Mouse (Mus musculus) liver, embryonic 12.5 days (tissue): Measurements from ENCODE around the gene Ptpro. TPM values are rescaled to one million over a fixed set of nuclear protein-coding genes. Genes with fewer than 3 reads are reported as not detected.

Experiments used
- ATAC-seq: fragments of 200-750 bp; cut with Nextera tagmentation; 2 replicates; pipeline ENCODE4 v1.8.0; 2017; ENCODE audit warnings: moderate number of reproducible peaks, mild to moderate bottlenecking, moderate library complexity
- H3K27ac ChIP-seq: fragments of 300-500 bp; sonication (generic); 2 replicates; pipeline ENCODE4 v1.5.1; 2016; ENCODE audit warnings: mild to moderate bottlenecking
- H3K27me3 ChIP-seq: fragments of 300-500 bp; sonication (generic); replicated peaks from 2 replicates; pipeline ENCODE4 v1.6.1; 2016; ENCODE audit warnings: mild to moderate bottlenecking, moderate library complexity
- H3K36me3 ChIP-seq: fragments of 300-500 bp; sonication (generic); 2 replicates; pipeline ENCODE4 v1.6.1; 2016; ENCODE audit warnings: mild to moderate bottlenecking, moderate library complexity
- H3K4me1 ChIP-seq: fragments of 300-500 bp; sonication (generic); 2 replicates; pipeline ENCODE4 v1.6.1; 2016
- H3K4me2 ChIP-seq: fragments of 300-500 bp; sonication (generic); 2 replicates; pipeline ENCODE4 v1.6.1; 2016; ENCODE audit warnings: mild to moderate bottlenecking, moderate library complexity
- H3K4me3 ChIP-seq: fragments of 300-500 bp; sonication (generic); 2 replicates; pipeline ENCODE4 v1.5.1; 2016; ENCODE audit warnings: mild to moderate bottlenecking, moderate library complexity
- H3K9ac ChIP-seq: fragments of 300-500 bp; sonication (generic); 2 replicates; pipeline ENCODE4 v1.6.1; 2016; ENCODE audit warnings: mild to moderate bottlenecking, moderate library complexity
- H3K9me3 ChIP-seq: fragments of 300-500 bp; sonication (generic); replicated peaks from 2 replicates; pipeline ENCODE4 v1.6.1; 2016; ENCODE audit warnings: mild to moderate bottlenecking, moderate library complexity
- WGBS: fragments of 180-500 bp; shearing (Covaris S2); methylation state at CpG from one replicate; pipeline ENCODE4 v1.1.7; 2016; ENCODE audit not compliant: insufficient replicate concordance; 5-methylcytosine and 5-hydroxymethylcytosine counted together
- polyA plus RNA-seq: library from polyadenylated mRNA; unstranded; fragments of >200 nt; fragmentation: Nextera tagmentation; extraction: Ambion mirVana; gene quantifications from 2 replicates; pipeline ENCODE4 v1.2.1, GENCODE M21; 2016

Gene Ptpro
- polyA plus RNA-seq, 1 experiment from 2014 or later: 0.51 TPM

DNA sequence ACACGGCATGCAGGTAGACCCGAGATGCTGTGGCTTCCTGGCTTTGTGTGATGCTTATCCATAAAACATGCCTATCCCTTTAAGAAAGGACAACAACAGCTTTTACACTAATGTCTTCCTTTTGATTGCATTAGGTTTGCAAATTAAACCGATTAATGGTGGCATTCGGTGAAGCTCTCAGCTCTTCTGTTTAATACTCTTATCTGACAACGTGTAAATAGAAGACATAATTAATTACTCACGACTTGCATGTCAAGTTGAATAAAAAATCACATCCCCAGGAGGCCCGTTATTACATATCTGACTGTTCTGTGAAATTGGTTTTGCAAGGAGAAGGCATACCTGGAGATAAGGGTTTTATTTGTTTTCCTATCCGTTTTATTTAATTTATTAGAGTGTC is 15.9 kb downstream of the Ptpro start:
- ATAC-seq: no peak
- WGBS: 62% methylated on average over 8 of the region's 8 CpGs

DNA sequence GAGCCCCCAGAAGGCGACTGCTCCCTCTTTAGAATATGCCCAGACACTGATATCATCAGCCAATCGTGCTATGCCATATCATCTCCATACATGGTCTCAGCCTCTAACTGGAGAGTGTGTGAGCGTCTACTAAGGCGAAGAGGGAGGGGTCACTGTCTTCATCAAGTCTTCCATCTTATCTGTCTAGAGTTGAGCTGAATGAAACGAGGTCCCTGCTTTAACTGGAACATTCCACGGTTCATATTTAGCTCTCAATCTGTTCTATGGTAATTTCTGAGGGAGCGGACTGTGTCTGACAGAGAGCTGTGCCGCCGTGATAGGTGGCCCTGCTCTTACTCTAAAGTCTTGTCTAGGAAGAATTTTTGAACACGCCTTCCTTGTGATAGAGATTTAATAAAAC is 16.5 kb downstream of the Ptpro start:
- no peaks in the 10 kb centered on the region for H3K4me1 ChIP-seq
- 71% methylated on average over 10 of the region's 10 CpGs for WGBS
- no peak for ATAC-seq
- no peaks in the 10 kb centered on the region for H3K9me3 ChIP-seq
- no peak overlapping the region for H3K27ac ChIP-seq
- H3K4me3 ChIP-seq: no peak overlapping the region
- no peaks in the 10 kb centered on the region for H3K36me3 ChIP-seq
- H3K4me2 ChIP-seq: no peak overlapping the region
- H3K27me3 ChIP-seq: no peaks in the 10 kb centered on the region
- no peak overlapping the region for H3K9ac ChIP-seq

More for the DNA sequence above, 15.9 kb downstream of the Ptpro start:
- H3K36me3 ChIP-seq: no peaks in the 10 kb centered on the region
- H3K27me3 ChIP-seq: no peaks in the 10 kb centered on the region
- H3K4me3 ChIP-seq: no peak overlapping the region
- H3K4me2 ChIP-seq: no peak overlapping the region
- no peaks in the 10 kb centered on the region for H3K4me1 ChIP-seq
- no peaks in the 10 kb centered on the region for H3K9me3 ChIP-seq
- no peak overlapping the region for H3K27ac ChIP-seq
- no peak overlapping the region for H3K9ac ChIP-seq

DNA sequence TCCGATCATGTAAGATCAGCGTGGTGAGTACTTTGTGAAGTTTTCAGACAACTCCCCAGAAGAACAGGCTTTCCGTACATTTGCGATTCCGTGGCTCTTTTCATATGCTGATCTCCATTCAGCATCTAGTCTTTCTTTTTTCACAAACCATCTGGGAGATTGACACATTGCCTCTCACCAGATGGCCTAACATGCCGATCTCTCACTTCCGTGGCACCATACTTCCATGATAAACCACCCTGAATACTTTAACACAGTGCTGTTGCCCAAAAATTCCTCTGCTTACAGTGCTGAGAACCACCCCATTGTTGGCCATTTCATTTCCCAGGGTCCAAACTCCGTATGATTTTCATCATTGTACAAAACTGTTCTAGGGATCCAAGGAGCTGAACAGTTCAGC is 20.4 kb downstream of the Ptpro start:
- no peaks in the 10 kb centered on the region for H3K27me3 ChIP-seq
- ATAC-seq: no peak
- no peak overlapping the region for H3K27ac ChIP-seq
- no peak overlapping the region for H3K4me3 ChIP-seq
- WGBS: 78% methylated on average over 8 of the region's 8 CpGs
- H3K9ac ChIP-seq: no peak overlapping the region
- no peaks in the 10 kb centered on the region for H3K36me3 ChIP-seq
- no peaks in the 10 kb centered on the region for H3K9me3 ChIP-seq
- no peak overlapping the region for H3K4me2 ChIP-seq
- no peaks in the 10 kb centered on the region for H3K4me1 ChIP-seq

DNA sequence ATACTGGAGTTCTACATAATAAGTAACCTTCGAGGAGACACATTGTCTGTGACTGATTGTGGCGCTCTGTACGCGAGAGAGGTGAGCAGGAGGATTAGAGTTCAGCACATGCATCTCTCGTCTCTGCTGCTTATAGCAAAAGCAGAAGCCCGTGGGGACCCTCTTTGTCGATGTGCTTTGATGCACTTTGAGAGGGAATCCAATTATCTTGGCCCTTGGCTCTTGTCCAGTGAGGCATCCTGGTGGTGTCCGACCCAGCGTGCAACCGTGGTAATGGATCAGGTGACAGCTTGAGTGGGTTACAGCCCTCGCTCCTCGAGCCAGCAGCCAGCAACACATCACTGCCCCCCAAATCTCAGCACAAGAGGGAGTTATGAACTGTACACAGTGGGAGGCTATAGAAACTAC is 25.5 kb downstream of the Ptpro start:
- Histone ChIP-seq H3K27me3 (no peaks in the 10 kb centered on the region), H3K4me1 (no peaks in the 10 kb centered on the region), H3K27ac (no peak overlapping the region), H3K4me2 (no peak overlapping the region), H3K4me3 (no peak overlapping the region), H3K9ac (no peak overlapping the region), H3K9me3 (no peaks in the 10 kb centered on the region), H3K36me3 (no peaks in the 10 kb centered on the region)
- ATAC-seq: no peak
- WGBS: 73% methylated on average over 12 of the region's 12 CpGs

DNA sequence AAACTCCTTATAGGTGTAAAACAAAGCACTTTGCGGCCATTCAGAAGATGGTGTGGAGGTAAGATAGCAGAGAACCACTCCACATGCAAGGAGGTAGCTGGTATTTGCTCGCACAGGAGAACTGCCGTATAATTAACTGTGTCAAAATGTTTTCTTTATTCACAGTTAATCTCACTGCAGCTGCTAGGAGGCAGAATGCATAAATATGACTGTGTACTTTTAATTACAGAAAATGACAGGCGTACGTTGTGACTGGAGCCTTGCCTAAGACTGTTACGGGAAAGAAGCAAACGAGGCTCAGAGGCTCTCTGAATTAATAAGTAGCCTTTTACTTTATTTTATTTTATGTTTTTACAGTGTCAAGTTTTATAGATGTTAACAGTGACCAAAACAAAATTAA is 27.5 kb downstream of the Ptpro start:
- no peak overlapping the region for H3K27ac ChIP-seq
- 78% methylated on average over 7 of the region's 7 CpGs for WGBS
- no peaks in the 10 kb centered on the region for H3K36me3 ChIP-seq
- H3K27me3 ChIP-seq: no peaks in the 10 kb centered on the region
- H3K4me1 ChIP-seq: no peaks in the 10 kb centered on the region
- ATAC-seq: no peak
- no peak overlapping the region for H3K4me3 ChIP-seq
- no peak overlapping the region for H3K9ac ChIP-seq
- H3K4me2 ChIP-seq: no peak overlapping the region
- no peaks in the 10 kb centered on the region for H3K9me3 ChIP-seq

DNA sequence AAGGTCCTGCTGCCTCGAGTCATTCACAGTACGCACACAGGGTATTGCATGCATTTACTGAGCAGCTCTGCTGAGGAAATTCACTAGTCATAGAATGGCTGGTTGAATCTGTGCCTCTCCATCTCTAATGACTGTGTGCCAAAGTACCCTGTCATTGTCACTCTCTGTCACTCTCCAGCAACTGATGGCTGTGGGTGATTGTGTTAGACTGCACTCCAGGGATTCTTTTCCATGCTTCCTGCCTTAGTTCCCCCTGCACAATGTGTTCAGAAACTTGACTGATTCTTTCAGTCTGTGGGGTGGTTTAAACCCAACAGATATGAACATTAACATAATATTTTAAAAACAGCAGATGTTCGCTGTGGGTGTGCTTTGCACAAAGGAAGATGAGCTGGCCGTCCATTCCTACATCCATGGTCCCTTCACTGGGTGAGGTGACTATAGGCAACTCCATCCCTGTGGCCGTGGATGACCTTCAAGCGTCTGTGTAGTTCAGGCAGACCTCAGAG is 29.5 kb downstream of the Ptpro start:
- no peaks in the 10 kb centered on the region for H3K27me3 ChIP-seq
- no peak overlapping the region for H3K27ac ChIP-seq
- no peaks in the 10 kb centered on the region for H3K4me1 ChIP-seq
- no peaks in the 10 kb centered on the region for H3K36me3 ChIP-seq
- ATAC-seq: no peak
- H3K9ac ChIP-seq: no peak overlapping the region
- 77% methylated on average over 6 of the region's 6 CpGs for WGBS
- H3K4me2 ChIP-seq: no peak overlapping the region
- no peak overlapping the region for H3K4me3 ChIP-seq
- no peaks in the 10 kb centered on the region for H3K9me3 ChIP-seq

DNA sequence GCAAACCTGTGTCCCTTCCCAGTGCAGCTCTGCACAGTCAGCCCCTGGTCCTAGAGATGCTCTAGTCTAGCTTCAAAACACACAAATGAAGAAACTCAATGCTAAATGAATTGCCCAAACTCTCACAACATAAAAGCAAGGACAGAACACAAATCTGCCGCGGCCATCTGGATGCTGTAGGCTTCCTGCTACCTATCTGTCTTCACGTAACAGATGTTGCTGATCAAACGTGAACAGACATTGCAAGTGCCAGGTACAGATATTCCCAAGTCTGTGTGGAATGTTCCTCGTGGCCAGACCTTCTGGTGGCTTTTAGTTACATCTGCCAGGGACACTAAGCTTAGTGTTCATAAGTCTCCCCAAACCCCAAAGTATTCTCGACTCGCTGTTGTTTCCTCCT is 29.9 kb downstream of the Ptpro start:
- Histone ChIP-seq H3K27ac (no peak overlapping the region), H3K4me1 (no peaks in the 10 kb centered on the region), H3K36me3 (no peaks in the 10 kb centered on the region), H3K4me2 (no peak overlapping the region), H3K4me3 (no peak overlapping the region), H3K9me3 (no peaks in the 10 kb centered on the region), H3K27me3 (no peaks in the 10 kb centered on the region), H3K9ac (no peak overlapping the region)
- no peak for ATAC-seq
- WGBS: 56% methylated on average over 7 of the region's 7 CpGs

DNA sequence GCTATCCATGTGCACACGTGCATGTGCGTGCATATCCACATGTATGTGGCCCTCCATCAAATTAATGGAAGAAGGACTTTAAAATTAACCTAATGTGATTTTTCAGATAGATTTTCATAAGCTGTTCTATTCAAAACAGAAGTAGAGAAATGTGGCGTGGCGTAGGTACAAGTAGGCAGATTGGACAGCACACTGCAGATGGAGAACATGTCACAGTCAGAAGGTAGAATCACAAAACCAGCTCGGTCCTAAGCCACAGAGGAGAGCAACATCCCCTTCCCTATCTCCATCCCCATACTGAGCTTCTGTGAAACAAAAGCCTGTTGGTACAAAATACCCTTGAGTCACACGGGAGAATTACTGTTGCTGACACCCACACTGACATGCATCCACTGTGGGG is 34.3 kb downstream of the Ptpro start:
- ATAC-seq: no peak
- 68% methylated on average over 6 of the region's 6 CpGs for WGBS
- H3K36me3 ChIP-seq: no peaks in the 10 kb centered on the region

DNA sequence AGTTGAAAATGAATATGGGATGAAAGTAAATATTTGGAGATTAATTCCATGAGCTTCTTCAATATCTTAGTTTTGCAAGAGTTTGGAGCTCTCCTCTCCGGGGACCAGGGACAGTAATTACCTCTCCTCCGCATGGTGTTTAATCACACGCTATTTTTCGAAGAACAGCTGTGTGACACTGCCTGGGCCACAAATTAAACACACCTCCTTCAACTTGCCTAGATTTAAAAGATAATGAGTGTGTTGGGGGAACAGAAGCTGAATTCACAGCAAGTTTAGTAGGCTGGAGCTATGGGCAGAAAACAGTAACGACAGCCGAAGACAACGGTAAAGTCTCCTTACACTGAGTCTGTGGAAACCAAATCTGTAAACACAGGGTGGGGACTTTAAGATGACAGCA is 35.7 kb downstream of the Ptpro start:
- no peaks in the 10 kb centered on the region for H3K4me1 ChIP-seq
- no peaks in the 10 kb centered on the region for H3K36me3 ChIP-seq
- H3K9me3 ChIP-seq: no peaks in the 10 kb centered on the region
- no peak for ATAC-seq
- H3K9ac ChIP-seq: no peak overlapping the region
- no peak overlapping the region for H3K27ac ChIP-seq
- no peak overlapping the region for H3K4me2 ChIP-seq
- WGBS: 86% methylated on average over 7 of the region's 7 CpGs
- H3K27me3 ChIP-seq: no peaks in the 10 kb centered on the region
- no peak overlapping the region for H3K4me3 ChIP-seq

More for the DNA sequence above, 34.3 kb downstream of the Ptpro start:
- Histone ChIP-seq H3K4me1 (no peaks in the 10 kb centered on the region), H3K9me3 (no peaks in the 10 kb centered on the region), H3K9ac (no peak overlapping the region), H3K4me3 (no peak overlapping the region), H3K27me3 (no peaks in the 10 kb centered on the region), H3K27ac (no peak overlapping the region), H3K4me2 (no peak overlapping the region)

DNA sequence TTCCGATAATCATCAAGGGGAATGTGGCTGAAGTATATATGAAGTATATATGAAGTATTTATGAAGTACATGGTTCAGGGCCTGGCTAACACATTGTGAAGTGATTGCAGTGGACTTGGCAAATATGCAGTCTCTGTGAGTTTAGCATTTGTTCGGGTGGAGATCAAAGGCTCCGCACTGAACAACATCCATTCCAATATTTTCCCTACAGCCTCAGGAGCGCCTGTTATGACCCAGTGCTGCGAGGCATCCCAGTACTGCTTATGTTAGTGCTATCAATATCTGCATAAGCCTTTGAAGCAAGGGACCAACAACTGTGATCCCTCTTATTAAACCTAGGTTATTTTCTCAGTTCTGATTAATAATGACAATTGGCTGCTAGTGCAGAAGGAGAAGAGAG is 36.1 kb downstream of the Ptpro start:
- WGBS: 77% methylated on average over 5 of the region's 5 CpGs

DNA sequence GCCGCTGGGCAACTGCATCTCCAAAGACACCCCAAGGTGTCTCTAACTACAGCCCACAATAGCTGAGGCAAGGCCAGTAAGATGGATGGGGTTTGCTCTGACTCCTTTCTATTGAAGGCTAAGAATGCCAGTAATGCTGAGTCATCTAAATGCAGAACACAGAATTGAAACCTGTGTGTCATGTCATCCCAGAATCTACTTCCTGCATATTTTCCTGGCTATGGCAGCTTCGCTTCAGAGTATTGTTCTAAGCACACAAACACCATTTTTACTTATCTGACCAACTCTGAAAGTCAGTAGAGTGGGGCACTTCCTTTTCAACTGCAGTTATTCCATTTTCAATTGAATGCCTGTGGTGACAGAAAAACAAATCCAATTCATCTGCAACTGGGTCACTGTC is 40.3 kb downstream of the Ptpro start:
- Histone ChIP-seq H3K27ac (no peak overlapping the region), H3K4me1 (no peaks in the 10 kb centered on the region), H3K4me2 (no peak overlapping the region), H3K27me3 (no peaks in the 10 kb centered on the region), H3K4me3 (no peak overlapping the region), H3K9me3 (no peaks in the 10 kb centered on the region), H3K36me3 (no peaks in the 10 kb centered on the region), H3K9ac (no peak overlapping the region)
- ATAC-seq: no peak
- 40% methylated on average over 2 of the region's 2 CpGs for WGBS

More for the DNA sequence above, 36.1 kb downstream of the Ptpro start:
- Histone ChIP-seq H3K4me1 (no peaks in the 10 kb centered on the region), H3K9me3 (no peaks in the 10 kb centered on the region), H3K27me3 (no peaks in the 10 kb centered on the region), H3K4me3 (no peak overlapping the region), H3K27ac (no peak overlapping the region), H3K9ac (no peak overlapping the region), H3K4me2 (no peak overlapping the region), H3K36me3 (no peaks in the 10 kb centered on the region)
- no peak for ATAC-seq

DNA sequence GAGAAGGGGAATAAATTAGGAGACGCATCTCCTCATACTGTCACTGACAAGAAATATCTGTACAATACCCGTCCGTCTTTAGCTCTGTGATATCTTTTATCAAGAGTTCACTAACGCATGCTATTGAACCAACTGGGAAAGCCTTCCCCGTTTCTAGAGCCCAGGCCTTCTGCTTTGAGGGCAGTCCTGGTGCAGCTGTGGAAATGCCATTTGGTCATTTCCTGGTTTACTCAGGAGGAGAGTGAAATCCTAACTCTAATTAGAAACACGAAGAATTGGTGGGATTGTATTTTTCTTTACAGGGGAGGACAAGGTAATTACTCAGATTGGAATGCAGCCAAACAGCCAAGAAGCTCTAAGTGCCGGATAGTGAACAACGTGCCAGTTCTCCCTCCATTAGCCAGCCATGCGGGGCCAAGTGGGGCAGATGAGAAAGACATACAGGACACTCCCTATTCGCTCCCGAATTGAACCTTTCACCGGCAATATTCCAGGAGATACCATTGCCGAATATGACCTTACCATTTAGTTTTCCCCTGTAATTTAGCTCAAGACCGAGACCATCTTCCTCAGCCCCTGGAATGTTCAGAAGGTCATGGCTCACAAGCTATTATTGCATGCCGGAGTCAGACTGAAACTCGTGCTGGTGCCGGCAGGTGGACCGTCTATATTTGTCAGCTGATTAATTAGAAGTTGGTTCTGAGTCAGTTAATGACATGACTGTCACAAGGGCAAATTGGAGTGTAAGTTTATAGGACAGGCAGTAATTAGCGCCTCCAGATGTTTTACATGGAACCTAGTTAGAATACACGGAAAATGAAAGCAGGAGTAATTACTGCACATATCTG is 43.1 kb downstream of the Ptpro start:
- WGBS: 74% methylated on average over 20 of the region's 20 CpGs
- ATAC-seq: no peak
- H3K4me3 ChIP-seq: no peak overlapping the region

DNA sequence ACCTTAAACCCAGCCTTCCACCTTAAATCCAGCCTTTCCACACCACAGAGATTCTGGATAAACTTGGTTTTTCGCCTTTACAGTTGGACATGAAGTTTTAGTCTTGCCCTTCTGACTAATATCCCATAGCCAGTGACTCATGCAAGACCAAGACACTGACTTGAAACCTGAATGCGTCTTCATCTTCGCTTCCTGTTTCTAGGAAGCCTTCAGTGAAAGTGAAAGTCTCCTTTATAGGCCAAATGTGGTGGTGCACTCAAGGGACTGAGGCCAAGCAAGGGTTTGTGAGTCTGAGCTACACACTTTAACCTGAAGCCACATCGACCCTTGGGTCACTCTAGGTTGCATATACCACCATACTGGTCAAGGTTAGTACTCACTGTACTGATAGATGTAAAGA is 50.4 kb downstream of the Ptpro start:
- no peak for ATAC-seq
- Histone ChIP-seq H3K4me2 (no peak overlapping the region), H3K27ac (no peak overlapping the region), H3K4me1 (no peaks in the 10 kb centered on the region), H3K36me3 (no peaks in the 10 kb centered on the region), H3K9me3 (no peaks in the 10 kb centered on the region), H3K4me3 (no peak overlapping the region), H3K9ac (no peak overlapping the region), H3K27me3 (no peaks in the 10 kb centered on the region)
- 63% methylated on average over 4 of the region's 4 CpGs for WGBS

More for the DNA sequence above, 43.1 kb downstream of the Ptpro start:
- Histone ChIP-seq H3K9ac (no peak overlapping the region), H3K9me3 (no peaks in the 10 kb centered on the region), H3K4me2 (no peak overlapping the region), H3K27ac (no peak overlapping the region), H3K4me1 (no peaks in the 10 kb centered on the region), H3K27me3 (no peaks in the 10 kb centered on the region), H3K36me3 (no peaks in the 10 kb centered on the region)
